Mouse (Mus musculus): ENCODE measurements around the gene Lrrc3c.

The Lrrc3c gene

DNA sequence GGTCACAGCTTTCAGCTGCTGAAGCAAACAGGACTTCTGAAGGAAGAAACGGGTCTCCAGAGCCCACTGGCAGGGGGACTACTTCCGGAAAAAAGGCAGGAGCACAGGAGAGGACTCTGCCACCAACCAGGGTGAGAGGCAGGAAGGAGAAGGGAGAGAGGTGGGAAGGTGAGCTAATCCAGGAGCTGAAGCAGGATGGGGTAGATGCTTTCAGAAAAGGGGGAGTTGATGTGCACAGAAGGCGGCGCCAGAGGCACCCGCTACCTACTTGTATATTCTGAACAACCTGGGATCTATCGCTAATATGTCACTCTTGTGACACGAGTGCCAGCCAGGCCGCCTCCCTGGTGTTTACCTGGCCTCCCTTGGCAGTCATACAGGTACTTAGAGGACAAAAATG, at the start of gene Lrrc3c:
Gene Lrrc3c (plus strand): TSS at position 301 of the 400 bp plus-strand sequence.
- DNase-seq (ENCODE audit: low spot score in 2 of 2), result no peak

- DNase-seq (ENCODE audit: low spot score in 2 of 2), result no peak
Measured at GRCm38 (mm10) chr11:98549363-98549762, 48.7 kb upstream of the Lrrc3c start.

- no peak for DNase-seq (ENCODE audit: low spot score in 2 of 2)
Measured at GRCm38 (mm10) chr11:98550311-98550974, 47.6 kb upstream of the Lrrc3c start.

- peak; percentile 84 to 86 for DNase-seq (ENCODE audit: low spot score in 2 of 2)
Measured at GRCm38 (mm10) chr11:98550975-98551828, 46.9 kb upstream of the Lrrc3c start, which contains the start of gene Zpbp2. TSS of gene Zpbp2 (plus strand) at chr11:98551097.

GRCm38 (mm10) chr11:98553966-98554365, 44.1 kb upstream of the Lrrc3c start:
- DNase-seq (ENCODE audit: low spot score in 2 of 2), result no peak

DNA sequence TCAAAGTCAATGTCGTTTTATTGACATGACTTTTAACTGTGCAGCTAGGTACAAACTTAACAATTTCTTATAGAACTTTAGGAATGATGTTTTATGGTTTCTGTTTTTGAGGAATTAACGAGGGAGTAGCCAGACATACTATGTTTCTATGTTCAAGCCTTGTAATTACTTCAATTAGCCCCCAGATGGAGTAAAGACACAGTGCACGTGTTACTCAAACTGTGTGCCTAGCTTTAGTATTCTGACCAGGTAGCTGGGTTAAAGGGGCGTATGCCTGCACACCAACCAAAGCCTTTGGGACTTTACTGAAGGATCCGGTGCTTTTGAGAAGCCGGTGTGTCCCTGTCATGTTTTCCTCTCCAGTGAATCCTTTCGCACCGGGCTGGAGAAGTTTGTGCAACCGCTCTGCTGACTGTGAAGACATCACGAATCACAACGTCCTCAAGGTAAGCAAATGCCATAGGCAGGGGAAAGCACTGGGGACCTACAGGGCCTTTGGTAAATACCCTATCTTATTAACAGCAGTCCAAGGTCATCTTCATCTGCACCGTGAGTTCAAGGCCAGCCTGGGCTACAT, 42.9 kb upstream of the Lrrc3c start:
- no peak for DNase-seq (ENCODE audit: low spot score in 2 of 2)

- no peak for DNase-seq (ENCODE audit: low spot score in 2 of 2)
Measured at GRCm38 (mm10) chr11:98560942-98561341, 37.1 kb upstream of the Lrrc3c start.

DNA sequence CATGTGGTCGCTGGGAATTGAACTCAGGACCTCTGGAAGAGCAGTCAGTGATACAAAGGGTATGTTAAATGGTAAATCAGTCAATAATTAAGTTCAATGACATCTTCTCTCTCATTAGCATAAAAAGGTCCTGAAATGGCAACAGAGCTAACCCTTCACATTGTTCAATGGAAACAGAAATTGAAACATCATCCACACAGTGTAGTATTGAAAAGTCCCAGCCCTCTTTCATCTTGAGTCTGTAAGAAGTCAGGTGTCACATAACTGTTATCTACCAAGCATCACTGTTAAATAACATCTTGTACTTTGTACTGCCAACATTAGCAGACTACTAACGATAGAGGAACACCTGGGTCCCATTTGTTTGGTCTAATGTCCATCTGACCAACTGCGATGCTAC, 35.1 kb upstream of the Lrrc3c start:
- no peak for DNase-seq (ENCODE audit: low spot score in 2 of 2)

DNA sequence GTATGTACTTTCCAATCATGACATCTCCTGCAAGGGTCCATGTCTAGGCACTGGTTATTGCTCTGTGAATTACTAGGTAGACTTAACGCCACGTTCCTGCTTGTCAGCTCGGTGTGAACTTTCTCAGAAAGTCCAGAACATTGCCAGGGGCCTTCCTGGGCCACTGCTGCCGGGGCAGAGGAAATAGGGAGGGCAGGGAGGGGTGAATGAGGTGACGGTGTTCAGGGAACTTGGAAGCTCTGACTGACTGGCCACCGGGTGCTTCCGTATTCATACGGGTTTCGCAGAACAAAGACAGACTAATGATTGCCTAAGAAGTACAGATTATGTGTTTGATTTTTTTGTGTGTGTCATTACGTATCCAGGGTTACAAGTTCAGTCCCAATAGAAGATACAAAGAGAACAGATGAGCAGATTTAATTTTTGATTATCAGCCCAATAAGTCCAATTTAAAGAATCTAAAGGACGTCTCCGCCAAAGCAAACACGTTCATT, 34.1 kb upstream of the Lrrc3c start:
- no peak for DNase-seq (ENCODE audit: low spot score in 2 of 2)

DNA sequence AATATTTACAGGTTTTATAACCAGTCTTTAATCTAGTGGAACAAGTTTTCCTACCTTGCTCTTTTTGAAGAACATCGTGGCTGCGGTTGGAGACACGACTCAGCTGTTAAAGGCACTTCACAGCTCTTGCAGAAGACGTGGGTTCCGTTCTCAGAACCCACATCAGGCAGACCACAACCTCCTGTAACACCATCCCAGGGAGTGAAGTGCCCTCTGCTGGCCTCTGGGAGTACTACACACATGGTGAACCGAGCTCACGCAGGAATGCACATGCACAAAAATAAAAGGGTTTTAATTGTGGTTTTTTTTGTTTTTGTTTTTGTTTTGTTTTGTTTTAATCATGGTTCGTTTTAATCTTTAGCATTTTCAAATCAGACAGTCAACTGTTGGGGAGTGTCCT, 29.8 kb upstream of the Lrrc3c start:
- DNase-seq (ENCODE audit: low spot score in 2 of 2), result no peak

GRCm38 (mm10) chr11:98569461-98569860, 28.6 kb upstream of the Lrrc3c start:
- DNase-seq (ENCODE audit: low spot score in 2 of 2), result no peak

DNA sequence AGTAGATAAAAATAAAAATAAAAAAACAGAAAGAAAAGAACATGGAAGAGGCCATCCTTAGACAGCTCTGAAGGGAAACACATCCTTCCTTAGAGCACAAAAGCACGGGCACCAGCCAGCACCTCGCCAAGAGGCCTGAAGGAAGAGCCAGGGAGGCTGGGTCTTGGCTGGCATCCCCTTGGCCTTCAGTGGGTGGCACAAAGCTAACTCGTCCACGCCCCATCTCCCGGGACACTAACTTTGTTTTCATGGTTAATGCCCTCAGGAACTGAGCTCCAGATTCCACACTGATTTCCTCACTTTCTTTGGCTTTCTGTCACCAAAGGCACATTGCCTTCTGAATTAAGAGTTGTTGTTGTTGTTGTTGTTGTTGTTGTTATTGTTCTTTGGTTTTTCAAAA, 20.3 kb upstream of the Lrrc3c start:
- no peak for DNase-seq (ENCODE audit: low spot score in 2 of 2)

DNA sequence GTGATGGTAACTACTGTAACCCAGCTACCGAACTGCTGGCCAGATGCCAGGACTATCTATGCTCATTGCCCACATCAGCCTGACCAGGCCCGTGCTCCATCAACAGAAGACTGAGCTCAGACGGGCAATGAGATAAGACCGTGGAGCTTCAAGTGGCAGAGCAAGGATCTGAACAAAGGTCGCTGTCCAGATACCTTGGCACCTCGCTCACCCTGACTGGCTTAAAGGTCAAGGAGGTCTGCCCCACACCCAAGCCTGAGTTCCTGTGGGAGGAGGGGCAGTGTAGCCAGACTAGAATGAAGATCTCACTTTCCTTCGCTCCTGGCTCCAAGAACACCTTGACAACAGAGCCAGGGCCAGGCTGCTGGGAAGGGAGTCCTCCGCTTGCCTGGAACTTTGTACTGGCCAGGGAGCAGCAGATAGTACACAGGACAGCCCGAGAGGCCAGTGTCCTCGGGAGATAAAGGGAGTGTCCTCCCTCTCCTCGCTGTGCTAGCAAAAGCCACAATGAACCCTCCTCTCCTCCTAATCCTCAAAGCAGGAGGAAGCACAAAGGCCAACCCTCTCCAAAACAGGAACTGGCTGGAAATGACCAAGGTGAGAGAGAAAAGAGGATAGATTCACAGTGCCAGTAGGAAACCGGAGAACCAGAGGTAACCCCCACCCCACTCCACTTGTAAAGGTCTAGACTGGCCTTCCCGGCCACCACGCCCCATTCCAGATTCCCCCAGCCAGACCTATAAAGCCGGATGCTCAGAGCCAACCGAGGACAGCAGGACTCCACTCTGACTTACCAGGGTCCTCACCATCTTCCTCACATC, 17.6 kb upstream of the Lrrc3c start:
- DNase-seq (ENCODE audit: low spot score in 2 of 2), result no peak

DNA sequence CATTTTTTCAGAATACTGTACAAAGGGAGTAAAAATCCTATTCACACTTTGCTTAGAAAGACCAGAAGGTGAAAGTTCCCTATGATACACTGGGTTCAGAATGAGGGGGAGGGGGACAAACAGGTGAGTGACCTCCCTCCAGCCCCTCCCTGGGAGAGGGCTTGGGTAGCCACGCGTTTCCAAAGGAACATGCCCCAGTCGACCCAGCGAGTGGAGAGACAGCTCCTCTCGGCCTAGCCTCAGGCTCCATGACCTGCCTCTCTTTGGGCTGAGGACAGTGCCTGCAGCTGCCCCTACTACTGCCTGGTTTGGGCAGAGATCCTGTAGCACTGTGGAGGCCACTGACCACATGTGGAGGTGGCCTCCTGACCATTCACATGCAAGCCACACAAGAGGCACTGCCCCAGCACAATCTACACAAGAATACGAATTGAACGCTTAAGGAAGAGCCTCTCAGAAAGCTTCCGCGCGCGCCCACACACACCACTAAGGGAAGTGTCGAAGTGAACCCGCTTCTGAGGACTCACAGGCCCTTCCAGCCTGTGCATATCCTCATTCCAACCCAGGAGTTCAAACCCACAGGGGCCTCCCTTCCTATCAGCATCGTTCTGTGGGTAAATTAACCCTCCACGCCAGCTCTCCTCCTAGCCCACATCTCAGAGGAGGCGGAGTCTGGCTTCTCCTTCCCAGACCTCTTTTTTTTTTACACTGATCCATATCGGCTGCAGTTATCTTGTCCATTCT, 16.6 kb upstream of the Lrrc3c start:
- DNase-seq (ENCODE audit: low spot score in 2 of 2), result no peak

DNA sequence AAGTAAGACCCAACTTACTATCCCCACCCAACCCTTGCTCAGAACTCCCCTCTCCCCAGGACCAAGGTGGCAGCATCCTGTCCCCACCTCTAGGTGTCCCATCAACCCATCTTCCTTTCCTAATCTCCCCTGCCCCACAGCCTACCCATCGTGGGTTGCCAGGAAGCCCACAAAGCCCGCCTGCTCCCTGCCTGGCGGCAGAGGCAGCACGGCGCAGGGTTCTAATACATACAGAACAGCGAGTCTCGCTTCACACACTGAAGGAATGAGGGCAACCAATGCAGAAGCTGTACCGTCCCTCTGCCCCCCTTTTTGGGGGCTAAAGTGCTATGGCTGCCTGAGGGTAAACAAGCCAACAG, 16.1 kb upstream of the Lrrc3c start:
- no peak for DNase-seq (ENCODE audit: low spot score in 2 of 2)

DNA sequence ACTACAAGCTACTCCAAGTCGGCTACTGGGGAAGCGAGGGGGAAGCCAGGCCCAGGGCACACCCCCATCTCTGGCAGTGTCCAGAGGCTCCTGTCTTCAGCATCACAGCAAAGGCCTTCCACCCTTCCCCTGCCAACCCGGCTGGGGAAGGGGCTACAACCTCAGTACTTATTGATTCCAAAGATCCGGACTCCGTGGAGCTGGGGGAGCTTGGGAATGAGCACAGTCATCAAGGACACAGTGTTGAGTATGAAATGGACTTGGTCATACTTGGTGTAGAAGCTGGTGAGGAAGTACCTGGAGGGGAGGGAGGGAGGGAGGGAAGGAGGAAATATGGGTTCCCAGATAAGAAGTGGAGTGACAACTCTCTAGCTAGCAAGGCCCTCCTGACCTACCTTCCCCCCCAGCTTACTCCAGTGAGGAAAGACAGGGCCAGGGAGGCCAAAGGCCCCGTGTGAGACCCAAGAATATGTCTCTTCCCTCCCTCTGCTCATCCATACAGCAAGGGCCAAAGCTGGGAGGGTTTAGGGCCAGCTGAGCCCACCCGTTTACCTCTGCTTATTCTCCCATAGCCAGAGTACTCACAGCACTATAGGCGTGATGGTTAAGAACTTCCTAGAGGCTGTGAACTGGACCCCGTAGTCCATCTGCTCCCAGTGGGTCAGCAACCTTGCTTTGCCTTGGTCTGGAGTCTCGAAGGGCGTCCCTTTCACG, 15.4 kb upstream of the Lrrc3c start:
- no peak for DNase-seq (ENCODE audit: low spot score in 2 of 2)

GRCm38 (mm10) chr11:98583265-98583552, 14.9 kb upstream of the Lrrc3c start:
- no peak for DNase-seq (ENCODE audit: low spot score in 2 of 2)

DNA sequence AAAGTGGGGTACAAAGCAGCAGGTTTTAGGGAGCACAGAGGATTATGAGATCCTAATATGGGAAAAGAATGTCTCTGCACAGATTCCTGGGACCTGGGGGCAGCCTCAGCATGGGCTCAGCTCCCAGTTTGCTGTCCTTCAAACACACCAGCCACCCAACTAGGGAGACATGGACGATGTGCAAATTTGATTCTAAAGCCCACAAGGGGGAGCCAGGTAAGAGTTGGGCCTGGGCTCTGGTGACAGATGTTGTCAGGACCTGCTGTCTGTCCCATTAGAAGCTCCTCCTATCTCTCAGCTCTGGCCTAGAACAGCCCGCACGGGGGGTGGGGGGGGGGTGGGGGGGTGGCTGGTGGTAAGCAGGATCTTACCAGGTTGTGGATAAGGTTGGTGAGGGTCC, 14.5 kb upstream of the Lrrc3c start:
- DNase-seq (ENCODE audit: low spot score in 2 of 2), result no peak

GRCm38 (mm10) chr11:98584146-98584545, 13.9 kb upstream of the Lrrc3c start:
- no peak for DNase-seq (ENCODE audit: low spot score in 2 of 2)

- no peak for DNase-seq (ENCODE audit: low spot score in 2 of 2)
Measured at GRCm38 (mm10) chr11:98584629-98585177, 13.4 kb upstream of the Lrrc3c start.
